Mouse (Mus musculus): ENCODE results near the gene Vmn1r70. TPM values are rescaled to one million over a fixed set of nuclear protein-coding genes. Genes with fewer than 3 reads are reported as not detected.

Vmn1r70 gene
- not detected in 2 replicates for polyA plus RNA-seq (2011; ENCODE audit: insufficient read depth, insufficient read length, low read depth, missing spikeins)

DNA sequence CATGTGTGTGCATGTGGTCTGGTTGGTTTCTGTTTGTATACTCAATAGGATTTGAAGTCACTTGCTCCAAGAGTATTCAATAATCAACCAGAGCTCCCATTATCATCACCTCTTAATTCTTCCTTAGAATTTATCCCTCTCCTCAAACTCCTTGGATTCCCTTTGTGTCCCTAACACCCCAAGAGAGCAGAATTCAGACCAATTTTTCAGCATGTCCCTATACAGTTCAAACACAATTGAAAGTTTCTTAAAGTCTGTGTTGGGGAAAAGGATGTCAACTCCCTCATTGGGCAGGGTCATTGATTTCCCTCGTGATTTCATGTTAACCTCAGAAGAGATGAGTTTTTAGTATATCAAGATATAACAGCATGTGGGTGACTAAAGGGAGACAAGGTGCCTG, at the start of gene Vmn1r70:
Gene Vmn1r70, plus strand, starts transcription at position 301 of the 400 bp plus-strand sequence.
- H3K4me1 ChIP-seq (ENCODE audit: control insufficient read depth, insufficient read depth, low read length): no peaks in the 10 kb centered on the region
- no peak within 1 kb of the TSS for H3K27ac ChIP-seq (ENCODE audit: insufficient read depth, low read length)
- no peaks in the 10 kb centered on the region for H3K9me3 ChIP-seq (replicated peaks; ENCODE audit: control insufficient read depth, insufficient read depth, low read length, poor library complexity, severe bottlenecking)

DNA sequence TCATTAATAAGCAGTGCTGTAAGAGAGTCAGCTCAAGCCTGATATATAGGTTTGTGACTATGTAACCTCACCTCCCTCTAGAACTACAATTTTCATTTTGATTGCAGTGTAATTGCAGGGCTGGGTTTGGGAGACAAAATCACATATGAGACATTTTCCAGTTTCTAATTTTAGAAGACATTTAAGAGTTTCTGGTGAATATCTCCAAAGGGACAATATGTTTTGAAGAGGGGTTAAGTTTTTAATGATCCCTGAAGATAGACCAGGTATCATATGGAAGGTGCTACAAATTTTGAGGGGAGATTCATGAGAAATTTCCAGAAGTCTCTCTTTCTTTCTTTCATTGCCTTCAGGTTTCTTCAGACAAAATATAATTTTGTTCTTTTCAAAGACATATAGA, 17.8 kb upstream of the Vmn1r70 start, which contains the start of gene Vmn1r69:
Gene Vmn1r69, minus strand, starts transcription at position 101 of the 400 bp plus-strand sequence.
- no peaks in the 10 kb centered on the region for H3K27me3 ChIP-seq (ENCODE audit: control insufficient read depth, insufficient read depth, low read length, poor library complexity, severe bottlenecking)
- no peaks in the 10 kb centered on the region for H3K9me3 ChIP-seq (replicated peaks; ENCODE audit: control insufficient read depth, insufficient read depth, low read length, poor library complexity, severe bottlenecking)
- TF ChIP-seq POLR2A (IDR thresholded peaks at IDR 0.05; ENCODE audit: insufficient read depth, low read length) (no peak), CTCF (IDR thresholded peaks at IDR 0.05; ENCODE audit: low read depth, low read length) (no peak), EP300 (IDR thresholded peaks at IDR 0.05; ENCODE audit: insufficient read depth, low read depth, low read length) (no peak)
- H3K4me3 ChIP-seq (ENCODE audit: low read depth, low read length): no peak within 1 kb of the TSS
- H3K27ac ChIP-seq (ENCODE audit: insufficient read depth, low read length): no peak within 1 kb of the TSS
- H3K4me1 ChIP-seq (ENCODE audit: control insufficient read depth, insufficient read depth, low read length): no peaks in the 10 kb centered on the region
- no peak within 1 kb of the TSS for H3K9ac ChIP-seq (ENCODE audit: low read depth, poor library complexity, severe bottlenecking)
- H3K36me3 ChIP-seq (ENCODE audit: control insufficient read depth, insufficient read depth, low read length, poor library complexity, severe bottlenecking): no peaks in the 10 kb centered on the region

More for the DNA sequence above, at the start of gene Vmn1r70:
- Histone ChIP-seq H3K4me3 (ENCODE audit: low read depth, low read length) (no peak within 1 kb of the TSS), H3K27me3 (ENCODE audit: control insufficient read depth, insufficient read depth, low read length, poor library complexity, severe bottlenecking) (no peaks in the 10 kb centered on the region), H3K36me3 (ENCODE audit: control insufficient read depth, insufficient read depth, low read length, poor library complexity, severe bottlenecking) (no peaks in the 10 kb centered on the region), H3K9ac (ENCODE audit: low read depth, poor library complexity, severe bottlenecking) (no peak within 1 kb of the TSS)
- no peak for TF ChIP-seq POLR2A (IDR thresholded peaks at IDR 0.05; ENCODE audit: insufficient read depth, low read length)
- TF ChIP-seq EP300 (IDR thresholded peaks at IDR 0.05; ENCODE audit: insufficient read depth, low read depth, low read length): no peak
- TF ChIP-seq CTCF (IDR thresholded peaks at IDR 0.05; ENCODE audit: low read depth, low read length): no peak

Other genes with a start within 250 kb of the Vmn1r70 start
- gene Vmn1r67, start 188.2 kb upstream of the Vmn1r70 start, polyA plus RNA-seq (2011; ENCODE audit: insufficient read depth, insufficient read length, low read depth, missing spikeins): not detected in 2 replicates
- gene Zik1, start 136.1 kb upstream of the Vmn1r70 start, polyA plus RNA-seq (2011; ENCODE audit: insufficient read depth, insufficient read length, low read depth, missing spikeins): 6.6 and 7.2 TPM in 2 replicates
- gene Vmn1r68, start 73.0 kb upstream of the Vmn1r70 start, polyA plus RNA-seq (2011; ENCODE audit: insufficient read depth, insufficient read length, low read depth, missing spikeins): not detected in 2 replicates
- not detected in 2 replicates for gene Vmn1r69, start 17.9 kb upstream of the Vmn1r70 start, polyA plus RNA-seq (2011; ENCODE audit: insufficient read depth, insufficient read length, low read depth, missing spikeins)
- gene Nlrp4b, start 56.3 kb downstream of the Vmn1r70 start, polyA plus RNA-seq (2011; ENCODE audit: insufficient read depth, insufficient read length, low read depth, missing spikeins): not detected in 2 replicates
- gene Vmn1r71, start 122.8 kb downstream of the Vmn1r70 start, polyA plus RNA-seq (2011; ENCODE audit: insufficient read depth, insufficient read length, low read depth, missing spikeins): not detected in 2 replicates